Mouse (Mus musculus): Measurements from ENCODE around the gene Dcun1d4. TPM values are rescaled to one million over a fixed set of nuclear protein-coding genes. Genes with fewer than 3 reads are reported as not detected.

The Dcun1d4 gene
- polyA plus RNA-seq, 1 experiment from 2014 or later, result 23.5 TPM

- Histone ChIP-seq H3K27me3 (replicated peaks) (no peaks in the 10 kb centered on the region), H3K9ac (no peak overlapping the region), H3K4me2 (no peak overlapping the region), H3K9me3 (replicated peaks) (peaks cover 1% of the 10 kb centered on the region; the same call in 1 of the 2 replicates), H3K4me1 (replicated peaks) (no peaks in the 10 kb centered on the region), H3K4me3 (no peak overlapping the region), H3K36me3 (no peaks in the 10 kb centered on the region), H3K27ac (ENCODE audit: poor library complexity, severe bottlenecking) (no peak overlapping the region)
- no peak for ATAC-seq (ENCODE audit: insufficient number of reproducible peaks, low FRiP score)
- 79% methylated on average over 8 of the region's 8 CpGs for WGBS
Measured at GRCm38 (mm10) chr5:73601361-73601763, 120.6 kb downstream of the Dcun1d4 start.

- no peaks in the 10 kb centered on the region for H3K4me1 ChIP-seq (replicated peaks)
- H3K9me3 ChIP-seq (replicated peaks), result peaks cover 9% of the 10 kb centered on the region
- WGBS, result 73% methylated on average over 3 of the region's 3 CpGs
- no peak for ATAC-seq (ENCODE audit: insufficient number of reproducible peaks, low FRiP score)
- H3K36me3 ChIP-seq, result no peaks in the 10 kb centered on the region
- no peaks in the 10 kb centered on the region for H3K27me3 ChIP-seq (replicated peaks)
- no peak overlapping the region for H3K9ac ChIP-seq
- H3K4me3 ChIP-seq, result no peak overlapping the region
- H3K4me2 ChIP-seq, result no peak overlapping the region
- H3K27ac ChIP-seq (ENCODE audit: poor library complexity, severe bottlenecking), result no peak overlapping the region
Measured at GRCm38 (mm10) chr5:73602865-73603264, 122.1 kb downstream of the Dcun1d4 start.

DNA sequence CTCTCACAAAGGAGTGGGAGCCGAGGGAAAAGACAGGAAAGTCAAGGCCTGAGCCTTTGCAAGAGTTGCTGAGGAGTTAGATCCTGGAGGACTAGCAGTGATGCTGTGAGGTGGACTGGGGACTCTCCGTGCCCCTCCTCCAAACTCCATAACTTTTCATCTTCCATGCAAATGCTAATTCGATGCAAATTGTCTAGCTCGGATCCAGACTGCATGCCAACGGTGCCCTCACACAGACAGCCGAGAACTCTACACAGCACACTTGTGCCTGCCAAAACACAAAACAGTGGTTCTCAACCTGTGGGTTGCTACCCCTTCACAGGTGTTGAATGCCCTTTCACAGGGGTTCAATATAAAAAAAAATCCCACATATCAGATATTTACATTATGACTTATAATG lies 123.7 kb downstream of the Dcun1d4 start:
- Histone ChIP-seq H3K4me3 (no peak overlapping the region), H3K4me1 (replicated peaks) (no peaks in the 10 kb centered on the region), H3K36me3 (no peaks in the 10 kb centered on the region), H3K4me2 (no peak overlapping the region), H3K27ac (ENCODE audit: poor library complexity, severe bottlenecking) (no peak overlapping the region), H3K9me3 (replicated peaks) (peaks cover 9% of the 10 kb centered on the region), H3K27me3 (replicated peaks) (no peaks in the 10 kb centered on the region), H3K9ac (no peak overlapping the region)
- ATAC-seq (ENCODE audit: insufficient number of reproducible peaks, low FRiP score), result no peak
- 82% methylated on average over 6 of the region's 6 CpGs for WGBS

DNA sequence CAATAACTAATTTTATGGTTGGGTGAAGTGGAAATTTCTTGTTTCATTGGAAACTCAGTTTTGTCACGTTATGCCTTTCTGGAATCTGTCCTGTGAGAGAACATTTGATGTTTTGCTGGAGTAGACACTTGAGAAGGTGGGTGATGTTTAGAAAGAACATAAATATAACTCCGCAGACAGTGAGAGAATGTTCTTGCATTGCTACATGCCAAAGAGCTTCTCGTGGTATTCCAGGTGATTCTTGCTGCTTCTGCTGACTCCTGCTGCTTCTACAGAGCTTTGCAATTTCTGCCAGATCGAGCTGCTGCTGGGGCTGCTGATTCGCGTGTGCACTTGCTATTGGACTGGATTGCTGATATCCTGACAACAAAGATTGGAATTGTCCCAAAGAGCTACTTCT lies 124.2 kb downstream of the Dcun1d4 start:
- H3K27me3 ChIP-seq (replicated peaks), result no peaks in the 10 kb centered on the region
- H3K9me3 ChIP-seq (replicated peaks), result peaks cover 9% of the 10 kb centered on the region
- H3K9ac ChIP-seq, result no peak overlapping the region
- ATAC-seq (ENCODE audit: insufficient number of reproducible peaks, low FRiP score), result no peak
- no peak overlapping the region for H3K4me2 ChIP-seq
- H3K4me3 ChIP-seq, result no peak overlapping the region
- no peak overlapping the region for H3K27ac ChIP-seq (ENCODE audit: poor library complexity, severe bottlenecking)
- no peaks in the 10 kb centered on the region for H3K4me1 ChIP-seq (replicated peaks)
- H3K36me3 ChIP-seq, result no peaks in the 10 kb centered on the region
- 81% methylated on average over 6 of the region's 6 CpGs for WGBS

Other genes starting within 250 kb of the Dcun1d4 start
- gene Fryl, start 224.4 kb upstream of the Dcun1d4 start, polyA plus RNA-seq (2016; fragmentation: Nextera tagmentation; extraction: Ambion mirVana), result 38.7 and 40.2 TPM in 2 replicates
- gene Ociad1, start 188.2 kb upstream of the Dcun1d4 start, polyA plus RNA-seq (2016; fragmentation: Nextera tagmentation; extraction: Ambion mirVana), result 212 and 230 TPM in 2 replicates
- 27.5 and 29.0 TPM in 2 replicates for gene Ociad2, start 140.0 kb upstream of the Dcun1d4 start, polyA plus RNA-seq (2016; fragmentation: Nextera tagmentation; extraction: Ambion mirVana)
- not detected in 2 replicates for gene Cwh43, start 74.9 kb upstream of the Dcun1d4 start, polyA plus RNA-seq (2016; fragmentation: Nextera tagmentation; extraction: Ambion mirVana)
- gene Lrrc66, start 151.5 kb downstream of the Dcun1d4 start, polyA plus RNA-seq (2016; fragmentation: Nextera tagmentation; extraction: Ambion mirVana), result not detected in 2 replicates
- 26.0 and 26.8 TPM in 2 replicates for gene Sgcb, start 166.8 kb downstream of the Dcun1d4 start, polyA plus RNA-seq (2016; fragmentation: Nextera tagmentation; extraction: Ambion mirVana)
- 0.13 and 0.17 TPM in 2 replicates for gene Spata18, start 170.4 kb downstream of the Dcun1d4 start, polyA plus RNA-seq (2016; fragmentation: Nextera tagmentation; extraction: Ambion mirVana)

Data from heart, embryonic 12.5 days (tissue).